Mouse (Mus musculus) hindbrain, embryonic 14.5 days (tissue): ENCODE data around the gene Pdcd5. TPM values are rescaled to one million over a fixed set of nuclear protein-coding genes. Genes with fewer than 3 reads are reported as not detected.

Experiments
- ATAC-seq: fragments of 200-750 bp; cut with Nextera tagmentation; 2 replicates; pipeline ENCODE4 v1.8.0; 2017; ENCODE audit warnings: moderate number of reproducible peaks, mild to moderate bottlenecking, moderate TSS enrichment, moderate library complexity; ENCODE audit not compliant: low FRiP score
- DNase-seq: peaks from one replicate; pipeline ENCODE4 v3.0.0-alpha.2; 2015; ENCODE audit warnings: low spot score
- H3K27ac ChIP-seq: fragments of 300-500 bp; sonication (generic); 2 replicates; pipeline ENCODE4 v1.5.1; 2014; ENCODE audit warnings: mild to moderate bottlenecking, moderate library complexity
- H3K27me3 ChIP-seq: fragments of 300-500 bp; sonication (generic); 2 replicates; pipeline ENCODE4 v1.6.1; 2014; ENCODE audit warnings: mild to moderate bottlenecking, low read length, mixed read lengths; ENCODE audit not compliant: control insufficient read depth, insufficient read depth
- H3K36me3 ChIP-seq: fragments of 300-500 bp; sonication (generic); replicated peaks from 2 replicates; pipeline ENCODE4 v1.6.1; 2014; ENCODE audit not compliant: control insufficient read depth, insufficient read depth
- H3K4me1 ChIP-seq: fragments of 300-500 bp; sonication (generic); replicated peaks from 2 replicates; pipeline ENCODE4 v1.6.1; 2014; ENCODE audit warnings: antibody characterized with exemption, low read length, mixed read lengths; ENCODE audit not compliant: control insufficient read depth, insufficient read depth
- H3K4me2 ChIP-seq: fragments of 300-500 bp; sonication (generic); replicated peaks from 2 replicates; pipeline ENCODE4 v1.6.1; 2014; ENCODE audit warnings: mild to moderate bottlenecking, moderate library complexity
- H3K4me3 ChIP-seq: fragments of 300-500 bp; sonication (generic); replicated peaks from 2 replicates; pipeline ENCODE4 v1.5.1; 2014; ENCODE audit warnings: mild to moderate bottlenecking, low read length
- H3K9ac ChIP-seq: fragments of 300-500 bp; sonication (generic); 2 replicates; pipeline ENCODE4 v1.6.1; 2014
- H3K9me3 ChIP-seq: fragments of 300-500 bp; sonication (generic); 2 replicates; pipeline ENCODE4 v1.6.1; 2016; ENCODE audit warnings: low read length; ENCODE audit not compliant: control insufficient read depth
- WGBS: fragments of 180-500 bp; shearing (Covaris S2); extraction: QIAGEN DNeasy Blood & Tissue Kit; methylation state at CpG from one replicate; pipeline ENCODE4 v1.1.7; 2014; 5-methylcytosine and 5-hydroxymethylcytosine counted together
- polyA plus RNA-seq: library from polyadenylated mRNA; unstranded; fragments of >200 nt; fragmentation: Nextera tagmentation; extraction: Ambion mirVana; gene quantifications from 2 replicates; pipeline ENCODE4 v1.2.1, GENCODE M21; 2014

Gene Pdcd5
- polyA plus RNA-seq, 1 experiment from 2014 or later: 288 TPM

GRCm38 (mm10) chr7:35648239-35649069 lies 1.1 kb upstream of the Pdcd5 start:
- ATAC-seq: no peak
- 65% methylated on average over 9 of the region's 9 CpGs for WGBS
- Histone ChIP-seq H3K4me3 (no peak overlapping the region), H3K27me3 (no peaks in the 10 kb centered on the region), H3K9ac (no peak overlapping the region), H3K36me3 (peaks cover 17% of the 10 kb centered on the region), H3K4me2 (no peak overlapping the region), H3K4me1 (no peaks in the 10 kb centered on the region), H3K27ac (no peak overlapping the region), H3K9me3 (no peaks in the 10 kb centered on the region)
- DNase-seq: no peak

DNA sequence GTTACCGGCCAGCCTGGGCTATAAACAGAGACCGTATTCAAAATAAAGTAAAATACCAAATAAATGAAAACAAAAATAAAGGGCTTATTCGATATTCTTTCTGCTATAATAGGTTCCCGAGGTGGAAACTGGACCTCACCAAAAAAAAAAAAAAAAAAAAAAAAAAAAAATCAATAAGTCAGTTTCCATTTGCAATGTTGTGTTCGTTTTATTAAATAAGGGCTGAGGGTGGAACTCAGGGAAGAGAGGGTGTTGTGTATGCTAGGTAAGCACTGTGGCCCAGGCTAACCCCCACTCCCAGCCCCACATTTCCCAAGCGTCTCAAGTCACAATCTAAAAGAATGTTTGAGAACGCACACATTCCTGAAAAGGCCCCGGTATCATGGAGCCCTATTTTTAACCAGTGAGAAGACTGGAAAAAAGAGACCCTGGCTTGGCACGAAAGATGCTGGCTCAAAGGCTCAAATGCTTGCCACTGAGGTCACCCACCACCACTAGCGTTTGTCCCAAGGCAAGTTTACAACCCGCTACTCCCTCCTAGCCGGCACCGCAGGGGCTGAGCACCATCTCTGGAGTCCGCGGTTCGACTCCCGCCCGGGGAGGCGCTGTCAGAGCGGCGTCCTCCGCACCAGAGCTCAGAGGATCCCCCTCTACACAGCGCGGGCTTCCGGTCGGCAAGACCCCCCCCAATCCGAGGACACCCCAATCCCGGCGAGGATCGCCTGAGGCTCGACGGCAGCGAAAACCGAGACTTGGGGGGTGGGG lies 822 bp downstream of the Pdcd5 start:
- peaks cover 36% of the 10 kb centered on the region for H3K36me3 ChIP-seq
- DNase-seq (peak; percentile 43), ATAC-seq (peak; percentile 34)
- H3K9ac ChIP-seq: peak overlapping the region; percentile 90
- H3K4me3 ChIP-seq: peak overlapping the region; percentile 97
- WGBS: 11% methylated on average over 34 of the region's 34 CpGs
- H3K27ac ChIP-seq: peak overlapping the region; percentile 87
- no peaks in the 10 kb centered on the region for H3K4me1 ChIP-seq
- H3K27me3 ChIP-seq: no peaks in the 10 kb centered on the region
- no peaks in the 10 kb centered on the region for H3K9me3 ChIP-seq
- H3K4me2 ChIP-seq: peak overlapping the region; percentile 79

DNA sequence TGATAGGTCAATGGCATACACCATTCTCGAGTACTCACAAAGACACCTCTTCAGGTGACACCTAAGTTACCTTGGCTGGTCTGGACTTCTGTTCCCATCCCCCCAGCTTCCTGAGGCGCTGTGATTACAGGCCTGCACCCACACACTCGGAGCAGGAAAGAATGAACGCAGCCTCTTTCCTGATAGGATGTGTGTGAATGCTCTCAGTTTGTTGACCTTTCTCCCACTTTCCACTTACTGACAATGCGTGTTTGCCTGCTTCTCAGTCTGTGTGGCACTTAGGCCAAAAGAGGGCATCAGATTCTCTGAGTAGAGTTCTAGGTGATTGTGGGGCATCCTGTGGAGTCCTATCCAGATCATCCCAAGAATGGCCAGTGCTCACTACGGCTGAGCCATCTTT lies 7.2 kb downstream of the Pdcd5 start:
- Histone ChIP-seq H3K36me3 (peaks cover 81% of the 10 kb centered on the region), H3K4me1 (no peaks in the 10 kb centered on the region)
- ATAC-seq: no peak

DNA sequence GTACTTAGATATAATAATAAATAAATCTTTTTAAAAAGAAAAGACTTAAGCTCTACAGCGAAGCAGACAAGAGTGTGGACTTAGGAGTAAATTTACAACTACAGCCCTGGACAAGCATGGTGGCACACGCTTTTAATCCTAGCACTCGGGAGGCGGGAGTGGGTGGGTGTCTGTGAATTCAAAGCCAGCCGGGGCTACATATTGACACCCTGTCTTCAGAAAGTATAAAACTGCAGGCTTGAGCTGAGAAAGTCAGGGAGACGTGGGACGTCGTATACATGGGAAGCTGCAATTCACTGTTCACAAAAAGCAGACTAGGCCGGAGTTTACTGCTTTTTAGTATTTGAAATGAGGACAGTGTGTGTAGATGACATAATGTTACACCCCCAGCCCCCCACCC lies 10.4 kb downstream of the Pdcd5 start:
- 94% methylated on average over 9 of the region's 9 CpGs for WGBS
- Histone ChIP-seq H3K36me3 (peaks cover 71% of the 10 kb centered on the region), H3K27ac (no peak overlapping the region), H3K4me1 (no peaks in the 10 kb centered on the region), H3K9ac (no peak overlapping the region), H3K27me3 (no peaks in the 10 kb centered on the region), H3K4me3 (no peak overlapping the region), H3K9me3 (no peaks in the 10 kb centered on the region), H3K4me2 (no peak overlapping the region)
- DNase-seq (no peak), ATAC-seq (no peak)

More for the DNA sequence above, 7.2 kb downstream of the Pdcd5 start:
- WGBS: 81% methylated on average over 6 of the region's 6 CpGs
- no peaks in the 10 kb centered on the region for H3K27me3 ChIP-seq
- H3K9ac ChIP-seq: no peak overlapping the region
- no peak for DNase-seq
- H3K4me3 ChIP-seq: no peak overlapping the region
- no peak overlapping the region for H3K27ac ChIP-seq
- no peaks in the 10 kb centered on the region for H3K9me3 ChIP-seq
- no peak overlapping the region for H3K4me2 ChIP-seq

GRCm38 (mm10) chr7:35636229-35636628 lies 11.1 kb downstream of the Pdcd5 start:
- H3K36me3 ChIP-seq: peaks cover 69% of the 10 kb centered on the region
- DNase-seq (peak; percentile 71), ATAC-seq (no peak)
- no peaks in the 10 kb centered on the region for H3K9me3 ChIP-seq
- WGBS: 72% methylated on average over 6 of the region's 6 CpGs
- no peak overlapping the region for H3K4me3 ChIP-seq
- no peaks in the 10 kb centered on the region for H3K27me3 ChIP-seq
- H3K4me2 ChIP-seq: no peak overlapping the region
- no peak overlapping the region for H3K27ac ChIP-seq
- no peaks in the 10 kb centered on the region for H3K4me1 ChIP-seq
- H3K9ac ChIP-seq: no peak overlapping the region

DNA sequence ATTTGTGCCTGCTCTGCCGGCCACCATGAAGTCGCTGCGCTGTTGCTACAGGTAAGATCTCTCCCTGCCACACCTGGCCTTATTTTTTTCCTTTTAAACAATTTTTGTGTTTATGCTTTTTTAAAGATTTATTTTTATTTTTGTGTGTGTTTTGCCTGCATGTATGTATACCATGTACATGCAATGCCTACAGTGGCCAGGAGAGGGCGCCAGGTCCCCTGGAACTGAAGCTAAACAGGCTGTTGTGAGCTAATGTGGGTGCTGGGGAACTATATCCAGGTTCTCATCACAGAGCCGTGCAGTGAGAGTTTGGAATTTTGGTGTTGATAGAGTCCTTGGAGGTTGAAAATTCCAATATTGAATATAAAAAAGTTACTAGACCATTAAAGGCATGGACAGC lies 18.8 kb downstream of the Pdcd5 start:
- DNase-seq (no peak), ATAC-seq (no peak)
- Histone ChIP-seq H3K4me3 (no peak overlapping the region), H3K36me3 (peaks cover 77% of the 10 kb centered on the region), H3K9me3 (no peaks in the 10 kb centered on the region), H3K9ac (no peak overlapping the region), H3K4me1 (no peaks in the 10 kb centered on the region), H3K4me2 (no peak overlapping the region), H3K27ac (no peak overlapping the region), H3K27me3 (no peaks in the 10 kb centered on the region)
- 77% methylated on average over 5 of the region's 5 CpGs for WGBS

GRCm38 (mm10) chr7:35627371-35627770 lies 19.9 kb downstream of the Pdcd5 start:
- Histone ChIP-seq H3K27me3 (no peaks in the 10 kb centered on the region), H3K9me3 (no peaks in the 10 kb centered on the region), H3K27ac (no peak overlapping the region), H3K4me3 (no peak overlapping the region), H3K4me2 (no peak overlapping the region), H3K4me1 (no peaks in the 10 kb centered on the region), H3K36me3 (peaks cover 71% of the 10 kb centered on the region), H3K9ac (no peak overlapping the region)
- ATAC-seq (no peak), DNase-seq (no peak)
- 93% methylated on average over 10 of the region's 10 CpGs for WGBS

DNA sequence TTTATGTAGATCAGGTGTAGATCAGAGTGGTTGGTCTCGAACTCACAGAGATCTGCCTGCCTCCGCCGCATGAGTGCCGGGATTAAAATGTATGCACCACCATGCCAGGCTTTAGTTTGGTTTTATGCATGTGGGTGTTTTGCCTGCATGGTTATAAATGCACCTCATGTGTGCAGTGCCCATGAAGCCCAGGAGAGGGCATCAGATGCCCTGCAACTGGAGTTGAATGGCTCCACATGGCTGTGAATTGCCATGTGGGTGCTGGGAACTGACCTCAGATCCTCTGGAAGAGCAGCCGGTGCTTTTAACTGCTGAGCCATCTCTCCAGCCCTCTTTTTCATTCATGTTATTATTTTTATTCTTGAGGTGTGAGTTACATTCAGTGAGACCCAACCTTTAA lies 21.3 kb downstream of the Pdcd5 start:
- no peak for ATAC-seq
- WGBS: 97% methylated on average over 5 of the region's 5 CpGs

GRCm38 (mm10) chr7:35622626-35623025 lies 24.7 kb downstream of the Pdcd5 start:
- H3K27me3 ChIP-seq: no peaks in the 10 kb centered on the region
- no peak overlapping the region for H3K9ac ChIP-seq
- peaks cover 72% of the 10 kb centered on the region for H3K36me3 ChIP-seq
- DNase-seq (no peak), ATAC-seq (no peak)
- no peaks in the 10 kb centered on the region for H3K4me1 ChIP-seq
- H3K4me2 ChIP-seq: no peak overlapping the region
- no peak overlapping the region for H3K27ac ChIP-seq
- 93% methylated on average over 10 of the region's 10 CpGs for WGBS
- no peak overlapping the region for H3K4me3 ChIP-seq
- H3K9me3 ChIP-seq: no peaks in the 10 kb centered on the region

More for the DNA sequence above, 21.3 kb downstream of the Pdcd5 start:
- Histone ChIP-seq H3K9me3 (no peaks in the 10 kb centered on the region), H3K36me3 (peaks cover 75% of the 10 kb centered on the region), H3K4me2 (no peak overlapping the region), H3K4me1 (no peaks in the 10 kb centered on the region), H3K27ac (no peak overlapping the region), H3K27me3 (no peaks in the 10 kb centered on the region), H3K4me3 (no peak overlapping the region), H3K9ac (no peak overlapping the region)
- DNase-seq: no peak
